Mouse (Mus musculus): ENCODE results near the gene Tnfrsf4. TPM values are rescaled to one million over a fixed set of nuclear protein-coding genes. Genes with fewer than 3 reads are reported as not detected.

The Tnfrsf4 gene
- polyA plus RNA-seq, 1 experiment, result 12.4 TPM

- Histone ChIP-seq H3K4me1 (ENCODE audit: control insufficient read depth, insufficient read depth, low read length) (no peaks in the 10 kb centered on the region), H3K27ac (ENCODE audit: control insufficient read depth, insufficient read depth, low read depth, low read length, poor library complexity) (no peak overlapping the region), H3K4me3 (replicated peaks; ENCODE audit: control insufficient read depth, low read depth, low read length) (no peak overlapping the region)
- WGBS, result 89% methylated on average over 12 of the region's 12 CpGs
- TF ChIP-seq CTCF (IDR thresholded peaks at IDR 0.05; ENCODE audit: control insufficient read depth, insufficient read depth, low read length) (no peak), POLR2A (IDR thresholded peaks at IDR 0.05; ENCODE audit: borderline replicate concordance, control insufficient read depth, low read depth, low read length) (no peak)
These were observed 6.1 kb downstream of the Tnfrsf4 start for GRCm38 (mm10) chr4:156019771-156020170.

GRCm38 (mm10) chr4:156021381-156021780 is 7.7 kb downstream of the Tnfrsf4 start:
- Histone ChIP-seq H3K4me3 (replicated peaks; ENCODE audit: control insufficient read depth, low read depth, low read length) (no peak overlapping the region), H3K4me1 (ENCODE audit: control insufficient read depth, insufficient read depth, low read length) (peaks cover 4% of the 10 kb centered on the region; the same call in 1 of the 2 replicates), H3K27ac (ENCODE audit: control insufficient read depth, insufficient read depth, low read depth, low read length, poor library complexity) (no peak overlapping the region)
- no peak for TF ChIP-seq POLR2A (IDR thresholded peaks at IDR 0.05; ENCODE audit: borderline replicate concordance, control insufficient read depth, low read depth, low read length)
- no peak for TF ChIP-seq CTCF (IDR thresholded peaks at IDR 0.05; ENCODE audit: control insufficient read depth, insufficient read depth, low read length)
- WGBS, result 52% methylated on average over 3 of the region's 3 CpGs

GRCm38 (mm10) chr4:156021942-156022419 is 8.3 kb downstream of the Tnfrsf4 start:
- WGBS, result 26% methylated on average over 9 of the region's 9 CpGs
- TF ChIP-seq POLR2A (IDR thresholded peaks at IDR 0.05; ENCODE audit: borderline replicate concordance, control insufficient read depth, low read depth, low read length), result no peak
- no peak for TF ChIP-seq CTCF (IDR thresholded peaks at IDR 0.05; ENCODE audit: control insufficient read depth, insufficient read depth, low read length)
- Histone ChIP-seq H3K4me3 (replicated peaks; ENCODE audit: control insufficient read depth, low read depth, low read length) (no peak overlapping the region), H3K27ac (ENCODE audit: control insufficient read depth, insufficient read depth, low read depth, low read length, poor library complexity) (peak overlapping the region; percentile 37; the same call in 1 of the 2 replicates), H3K4me1 (ENCODE audit: control insufficient read depth, insufficient read depth, low read length) (peaks cover 5% of the 10 kb centered on the region; the same call in 1 of the 2 replicates)

- Histone ChIP-seq H3K4me1 (ENCODE audit: control insufficient read depth, insufficient read depth, low read length) (peaks cover 5% of the 10 kb centered on the region; the same call in 1 of the 2 replicates), H3K4me3 (replicated peaks; ENCODE audit: control insufficient read depth, low read depth, low read length) (no peak overlapping the region), H3K27ac (ENCODE audit: control insufficient read depth, insufficient read depth, low read depth, low read length, poor library complexity) (no peak overlapping the region)
- 89% methylated on average over 9 of the region's 9 CpGs for WGBS
- TF ChIP-seq POLR2A (IDR thresholded peaks at IDR 0.05; ENCODE audit: borderline replicate concordance, control insufficient read depth, low read depth, low read length) (no peak), CTCF (IDR thresholded peaks at IDR 0.05; ENCODE audit: control insufficient read depth, insufficient read depth, low read length) (no peak)
These were observed 9.9 kb downstream of the Tnfrsf4 start for GRCm38 (mm10) chr4:156023520-156023919.

GRCm38 (mm10) chr4:156024184-156024583 is 10.5 kb downstream of the Tnfrsf4 start:
- WGBS, result 83% methylated on average over 7 of the region's 7 CpGs
- H3K4me1 ChIP-seq (ENCODE audit: control insufficient read depth, insufficient read depth, low read length), result peaks cover 5% of the 10 kb centered on the region; the same call in 1 of the 2 replicates

GRCm38 (mm10) chr4:156026013-156026412 is 12.4 kb downstream of the Tnfrsf4 start, which contains the start of gene Tnfrsf18:
TSS of gene Tnfrsf18 (plus strand) at chr4:156026164.
- H3K4me1 ChIP-seq (ENCODE audit: control insufficient read depth, insufficient read depth, low read length), result peaks cover 5% of the 10 kb centered on the region; the same call in 1 of the 2 replicates

More at GRCm38 (mm10) chr4:156024184-156024583, 10.5 kb downstream of the Tnfrsf4 start:
- Histone ChIP-seq H3K4me3 (replicated peaks; ENCODE audit: control insufficient read depth, low read depth, low read length) (no peak overlapping the region), H3K27ac (ENCODE audit: control insufficient read depth, insufficient read depth, low read depth, low read length, poor library complexity) (no peak overlapping the region)
- TF ChIP-seq CTCF (IDR thresholded peaks at IDR 0.05; ENCODE audit: control insufficient read depth, insufficient read depth, low read length) (no peak), POLR2A (IDR thresholded peaks at IDR 0.05; ENCODE audit: borderline replicate concordance, control insufficient read depth, low read depth, low read length) (no peak)

GRCm38 (mm10) chr4:156028580-156028979 is 14.9 kb downstream of the Tnfrsf4 start:
- WGBS, result 86% methylated on average over 7 of the region's 7 CpGs
- Histone ChIP-seq H3K4me3 (replicated peaks; ENCODE audit: control insufficient read depth, low read depth, low read length) (no peak overlapping the region), H3K4me1 (ENCODE audit: control insufficient read depth, insufficient read depth, low read length) (peaks cover 14% of the 10 kb centered on the region), H3K27ac (ENCODE audit: control insufficient read depth, insufficient read depth, low read depth, low read length, poor library complexity) (no peak overlapping the region)
- TF ChIP-seq POLR2A (IDR thresholded peaks at IDR 0.05; ENCODE audit: borderline replicate concordance, control insufficient read depth, low read depth, low read length) (no peak), CTCF (IDR thresholded peaks at IDR 0.05; ENCODE audit: control insufficient read depth, insufficient read depth, low read length) (no peak)

More at GRCm38 (mm10) chr4:156026013-156026412, 12.4 kb downstream of the Tnfrsf4 start, which contains the start of gene Tnfrsf18:
- WGBS, result 3% methylated on average over 4 of the region's 4 CpGs
- H3K4me3 ChIP-seq (replicated peaks; ENCODE audit: control insufficient read depth, low read depth, low read length), result peak within 1 kb of the TSS; percentile 63
- H3K27ac ChIP-seq (ENCODE audit: control insufficient read depth, insufficient read depth, low read depth, low read length, poor library complexity), result peak within 1 kb of the TSS; percentile 45
- TF ChIP-seq CTCF (IDR thresholded peaks at IDR 0.05; ENCODE audit: control insufficient read depth, insufficient read depth, low read length) (peak; percentile 58), POLR2A (IDR thresholded peaks at IDR 0.05; ENCODE audit: borderline replicate concordance, control insufficient read depth, low read depth, low read length) (no peak)

GRCm38 (mm10) chr4:156030651-156031118 is 17.0 kb downstream of the Tnfrsf4 start:
- TF ChIP-seq CTCF (IDR thresholded peaks at IDR 0.05; ENCODE audit: control insufficient read depth, insufficient read depth, low read length), result no peak
- TF ChIP-seq POLR2A (IDR thresholded peaks at IDR 0.05; ENCODE audit: borderline replicate concordance, control insufficient read depth, low read depth, low read length), result no peak
- no peak overlapping the region for H3K4me3 ChIP-seq (replicated peaks; ENCODE audit: control insufficient read depth, low read depth, low read length)
- peak overlapping the region; percentile 11; the same call in 1 of the 2 replicates for H3K27ac ChIP-seq (ENCODE audit: control insufficient read depth, insufficient read depth, low read depth, low read length, poor library complexity)
- 71% methylated on average over 9 of the region's 9 CpGs for WGBS
- peaks cover 12% of the 10 kb centered on the region for H3K4me1 ChIP-seq (ENCODE audit: control insufficient read depth, insufficient read depth, low read length)
